Mouse (Mus musculus): ENCODE results near the gene Fam192a. TPM values are rescaled to one million over a fixed set of nuclear protein-coding genes. Genes with fewer than 3 reads are reported as not detected.

The Fam192a gene
- polyA plus RNA-seq, 1 experiment: 17.2 TPM

DNA sequence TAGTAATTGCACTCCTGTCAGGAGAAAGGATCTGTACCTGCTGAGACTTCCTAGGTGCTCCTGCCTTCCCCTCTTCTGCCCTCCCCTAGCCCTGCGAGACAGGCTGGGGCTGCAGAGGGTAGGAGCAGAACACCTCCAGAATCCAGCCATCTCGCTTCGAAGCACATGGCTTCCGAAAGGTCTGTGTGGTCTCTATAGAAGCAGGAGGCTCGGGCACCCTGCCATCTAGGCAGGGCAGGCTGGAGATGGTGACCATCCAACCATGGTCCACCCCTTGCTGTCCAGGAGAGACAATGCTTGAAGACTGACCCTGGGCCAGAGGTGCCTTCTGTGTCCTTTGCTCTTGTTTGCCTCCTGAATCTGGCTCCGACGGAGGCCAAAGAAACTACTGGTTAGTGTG lies 66.2 kb downstream of the Fam192a start:
- H3K4me1 ChIP-seq (ENCODE audit: control insufficient read depth, insufficient read depth, insufficient read length): no peaks in the 10 kb centered on the region
- H3K27ac ChIP-seq (ENCODE audit: insufficient read depth, low read length): no peak overlapping the region
- H3K4me3 ChIP-seq (ENCODE audit: extremely low read depth, insufficient read depth, insufficient read length): no peak overlapping the region
- no peak for TF ChIP-seq CTCF (IDR thresholded peaks at IDR 0.05; ENCODE audit: extremely low read depth, insufficient read depth, insufficient read length, insufficient replicate concordance)
- no peak for TF ChIP-seq POLR2A (IDR thresholded peaks at IDR 0.05; ENCODE audit: low read depth, low read length)
- H3K36me3 ChIP-seq (ENCODE audit: control insufficient read depth, insufficient read depth, low read length): no peaks in the 10 kb centered on the region
- peaks cover 10% of the 10 kb centered on the region for H3K27me3 ChIP-seq (ENCODE audit: control insufficient read depth, insufficient read depth, low read length)
- 96% methylated on average over 7 of the region's 7 CpGs for WGBS
- DNase-seq (ENCODE audit: low read depth in 1 of 2, low spot score in 2 of 2): no peak

DNA sequence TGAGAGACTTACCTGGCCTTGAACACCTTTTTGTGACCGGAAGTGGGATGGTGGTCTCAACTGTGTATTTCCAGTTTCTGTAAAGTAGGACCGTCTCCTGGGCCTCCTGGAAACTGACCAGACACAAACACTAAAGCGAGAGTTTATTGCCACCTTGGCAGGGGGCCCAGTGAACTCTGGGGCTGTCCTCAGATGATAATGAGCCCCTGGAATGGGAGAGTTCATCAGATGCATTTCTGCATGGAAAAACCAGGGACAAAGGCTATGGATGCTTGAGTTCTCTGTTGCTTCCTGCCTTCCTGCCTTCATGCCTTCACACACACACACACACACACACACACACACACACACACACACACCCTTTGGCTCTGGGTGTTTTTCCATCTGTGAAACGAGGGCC lies 67.2 kb downstream of the Fam192a start:
- no peak for DNase-seq (ENCODE audit: low read depth in 1 of 2, low spot score in 2 of 2)
- Histone ChIP-seq H3K4me1 (ENCODE audit: control insufficient read depth, insufficient read depth, insufficient read length) (no peaks in the 10 kb centered on the region), H3K4me3 (ENCODE audit: extremely low read depth, insufficient read depth, insufficient read length) (no peak overlapping the region), H3K36me3 (ENCODE audit: control insufficient read depth, insufficient read depth, low read length) (no peaks in the 10 kb centered on the region), H3K27me3 (ENCODE audit: control insufficient read depth, insufficient read depth, low read length) (peaks cover 10% of the 10 kb centered on the region), H3K27ac (ENCODE audit: insufficient read depth, low read length) (no peak overlapping the region)
- WGBS: 74% methylated on average over 4 of the region's 4 CpGs
- TF ChIP-seq CTCF (IDR thresholded peaks at IDR 0.05; ENCODE audit: extremely low read depth, insufficient read depth, insufficient read length, insufficient replicate concordance): no peak

- Histone ChIP-seq H3K4me3 (ENCODE audit: extremely low read depth, insufficient read depth, insufficient read length) (peak within 1 kb of the TSS; percentile 57), H3K36me3 (ENCODE audit: control insufficient read depth, insufficient read depth, low read length) (no peaks in the 10 kb centered on the region), H3K4me1 (ENCODE audit: control insufficient read depth, insufficient read depth, insufficient read length) (no peaks in the 10 kb centered on the region), H3K27ac (ENCODE audit: insufficient read depth, low read length) (no peak within 1 kb of the TSS), H3K27me3 (ENCODE audit: control insufficient read depth, insufficient read depth, low read length) (peaks cover 10% of the 10 kb centered on the region)
- TF ChIP-seq CTCF (IDR thresholded peaks at IDR 0.05; ENCODE audit: extremely low read depth, insufficient read depth, insufficient read length, insufficient replicate concordance): peak; percentile 11; the same call in 1 of the 2 replicates
- TF ChIP-seq POLR2A (IDR thresholded peaks at IDR 0.05; ENCODE audit: low read depth, low read length): no peak
- peak in 1 of 2 experiments; percentile 40 for DNase-seq (ENCODE audit: low read depth in 1 of 2, low spot score in 2 of 2)
- WGBS: 1% methylated on average over 74 of the region's 81 CpGs
Observed at GRCm38 (mm10) chr8:94532873-94533671, 68.7 kb downstream of the Fam192a start, which contains the start of gene Cpne2. Cpne2 (plus strand) TSS chr8:94532990.

- no peaks in the 10 kb centered on the region for H3K4me1 ChIP-seq (ENCODE audit: control insufficient read depth, insufficient read depth, insufficient read length)
- H3K36me3 ChIP-seq (ENCODE audit: control insufficient read depth, insufficient read depth, low read length): no peaks in the 10 kb centered on the region
- H3K4me3 ChIP-seq (ENCODE audit: extremely low read depth, insufficient read depth, insufficient read length): peak overlapping the region; percentile 57; the same call in 1 of the 2 replicates
- WGBS: 2% methylated on average over 34 of the region's 34 CpGs
- TF ChIP-seq CTCF (IDR thresholded peaks at IDR 0.05; ENCODE audit: extremely low read depth, insufficient read depth, insufficient read length, insufficient replicate concordance) (no peak), POLR2A (IDR thresholded peaks at IDR 0.05; ENCODE audit: low read depth, low read length) (no peak)
- no peak overlapping the region for H3K27ac ChIP-seq (ENCODE audit: insufficient read depth, low read length)
- DNase-seq (ENCODE audit: low read depth in 1 of 2, low spot score in 2 of 2): no peak
- peaks cover 10% of the 10 kb centered on the region for H3K27me3 ChIP-seq (ENCODE audit: control insufficient read depth, insufficient read depth, low read length)
Observed at GRCm38 (mm10) chr8:94532525-94532872, 69.3 kb downstream of the Fam192a start.

- no peak for DNase-seq (ENCODE audit: low read depth in 1 of 2, low spot score in 2 of 2)
- WGBS: 36% methylated on average over 8 of the region's 8 CpGs
- H3K4me3 ChIP-seq (ENCODE audit: extremely low read depth, insufficient read depth, insufficient read length): no peak overlapping the region
- H3K27ac ChIP-seq (ENCODE audit: insufficient read depth, low read length): no peak overlapping the region
- peaks cover 10% of the 10 kb centered on the region for H3K27me3 ChIP-seq (ENCODE audit: control insufficient read depth, insufficient read depth, low read length)
- TF ChIP-seq POLR2A (IDR thresholded peaks at IDR 0.05; ENCODE audit: low read depth, low read length) (no peak), CTCF (IDR thresholded peaks at IDR 0.05; ENCODE audit: extremely low read depth, insufficient read depth, insufficient read length, insufficient replicate concordance) (no peak)
- no peaks in the 10 kb centered on the region for H3K36me3 ChIP-seq (ENCODE audit: control insufficient read depth, insufficient read depth, low read length)
- no peaks in the 10 kb centered on the region for H3K4me1 ChIP-seq (ENCODE audit: control insufficient read depth, insufficient read depth, insufficient read length)
Observed at GRCm38 (mm10) chr8:94532000-94532399, 69.8 kb downstream of the Fam192a start.

DNA sequence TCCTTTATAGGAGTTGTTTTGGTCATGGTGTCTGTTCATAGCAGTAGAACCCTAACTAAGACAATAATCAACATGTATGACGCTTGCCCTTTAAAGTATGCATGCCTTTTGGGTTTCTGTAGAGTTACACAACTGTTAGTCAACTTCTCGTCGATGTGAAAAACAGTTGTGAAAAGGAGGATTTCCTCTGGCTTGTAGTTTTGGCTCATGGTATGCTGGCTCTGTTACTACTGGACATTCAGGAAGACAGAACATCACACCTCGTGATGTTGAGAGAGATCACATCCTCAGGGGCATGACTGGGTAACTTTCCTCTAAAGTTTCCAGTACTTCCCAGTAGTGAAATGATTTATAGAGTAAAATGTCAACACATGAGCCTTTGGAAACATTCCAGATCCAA lies 71.2 kb downstream of the Fam192a start:
- H3K36me3 ChIP-seq (ENCODE audit: control insufficient read depth, insufficient read depth, low read length): peaks cover 2% of the 10 kb centered on the region; the same call in 1 of the 2 replicates
- TF ChIP-seq CTCF (IDR thresholded peaks at IDR 0.05; ENCODE audit: extremely low read depth, insufficient read depth, insufficient read length, insufficient replicate concordance): no peak
- no peak for TF ChIP-seq POLR2A (IDR thresholded peaks at IDR 0.05; ENCODE audit: low read depth, low read length)
- WGBS: 78% methylated on average over 4 of the region's 4 CpGs
- H3K27ac ChIP-seq (ENCODE audit: insufficient read depth, low read length): no peak overlapping the region
- no peak overlapping the region for H3K4me3 ChIP-seq (ENCODE audit: extremely low read depth, insufficient read depth, insufficient read length)
- H3K4me1 ChIP-seq (ENCODE audit: control insufficient read depth, insufficient read depth, insufficient read length): no peaks in the 10 kb centered on the region
- H3K27me3 ChIP-seq (ENCODE audit: control insufficient read depth, insufficient read depth, low read length): peaks cover 10% of the 10 kb centered on the region
- DNase-seq (ENCODE audit: low read depth in 1 of 2, low spot score in 2 of 2): no peak

GRCm38 (mm10) chr8:94529875-94530274 lies 71.9 kb downstream of the Fam192a start:
- Histone ChIP-seq H3K4me3 (ENCODE audit: extremely low read depth, insufficient read depth, insufficient read length) (no peak overlapping the region), H3K36me3 (ENCODE audit: control insufficient read depth, insufficient read depth, low read length) (peaks cover 4% of the 10 kb centered on the region; the same call in 1 of the 2 replicates), H3K27ac (ENCODE audit: insufficient read depth, low read length) (no peak overlapping the region), H3K4me1 (ENCODE audit: control insufficient read depth, insufficient read depth, insufficient read length) (no peaks in the 10 kb centered on the region), H3K27me3 (ENCODE audit: control insufficient read depth, insufficient read depth, low read length) (peaks cover 10% of the 10 kb centered on the region)
- DNase-seq (ENCODE audit: low read depth in 1 of 2, low spot score in 2 of 2): no peak
- TF ChIP-seq CTCF (IDR thresholded peaks at IDR 0.05; ENCODE audit: extremely low read depth, insufficient read depth, insufficient read length, insufficient replicate concordance) (no peak), POLR2A (IDR thresholded peaks at IDR 0.05; ENCODE audit: low read depth, low read length) (no peak)
- 76% methylated on average over 4 of the region's 4 CpGs for WGBS
